Mouse (Mus musculus): ENCODE measurements around the gene Crybb3. TPM values are rescaled to one million over a fixed set of nuclear protein-coding genes. Genes with fewer than 3 reads are reported as not detected.
A peak's percentile ranks its signal among the peaks of the same experiment; 100 is the strongest.

Crybb3 gene
- polyA plus RNA-seq, 1 experiment, result 0.84 TPM

DNA sequence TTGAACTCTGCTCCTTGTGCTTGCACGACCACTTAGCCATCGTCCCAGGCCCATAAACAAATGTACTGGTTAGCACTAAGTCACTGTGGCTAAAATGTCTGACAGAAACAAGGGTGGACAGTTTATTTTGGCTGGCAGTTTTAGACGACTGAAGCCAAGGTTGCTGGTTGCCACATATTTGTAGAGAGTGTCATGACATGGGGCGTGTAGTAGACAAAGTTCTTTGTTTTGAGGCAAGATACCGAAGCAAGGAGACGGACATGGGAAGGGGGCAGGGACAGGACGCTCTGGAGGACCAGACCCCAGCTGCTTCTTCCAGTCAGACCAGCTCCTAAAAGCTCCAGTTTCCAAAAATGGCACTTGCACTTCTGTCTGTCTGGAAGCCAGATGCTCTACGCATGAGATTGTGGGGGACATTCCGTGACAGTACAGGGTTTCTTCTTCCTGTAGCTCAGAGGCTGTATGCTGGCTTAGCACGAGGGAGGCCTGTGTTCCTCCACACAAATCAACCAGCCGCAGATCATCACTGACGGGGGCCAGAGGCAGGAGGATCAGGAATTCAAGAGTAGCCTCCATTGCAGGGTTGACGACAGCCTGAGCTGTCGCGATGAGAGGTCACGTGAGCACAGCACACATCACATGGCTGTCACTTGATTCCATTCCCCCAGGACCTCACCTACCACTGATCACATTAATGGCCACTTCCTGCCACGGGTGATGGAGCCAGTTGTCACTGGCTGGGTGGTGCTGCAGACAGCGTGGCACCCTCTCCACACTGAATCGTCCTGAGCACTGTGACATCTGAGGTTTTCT is 1.2 kb upstream of the Crybb3 start:
- Histone ChIP-seq H3K4me1 (ENCODE audit: control insufficient read depth, insufficient read depth, low read length) (peaks cover 18% of the 10 kb centered on the region), H3K27ac (ENCODE audit: control insufficient read depth, insufficient read depth, low read depth, low read length) (peak overlapping the region; percentile 35; the same call in 1 of the 2 replicates), H3K36me3 (ENCODE audit: control insufficient read depth, insufficient read depth, low read length) (no peaks in the 10 kb centered on the region), H3K4me3 (ENCODE audit: control insufficient read depth, low read depth, low read length) (no peak overlapping the region), H3K27me3 (ENCODE audit: control insufficient read depth, insufficient read depth, low read length) (no peaks in the 10 kb centered on the region)
- TF ChIP-seq POLR2A (IDR thresholded peaks at IDR 0.05; ENCODE audit: control insufficient read depth, low read depth, low read length) (no peak), CTCF (IDR thresholded peaks at IDR 0.05; ENCODE audit: control insufficient read depth, insufficient read depth, insufficient replicate concordance, low read depth, low read length) (no peak)

DNA sequence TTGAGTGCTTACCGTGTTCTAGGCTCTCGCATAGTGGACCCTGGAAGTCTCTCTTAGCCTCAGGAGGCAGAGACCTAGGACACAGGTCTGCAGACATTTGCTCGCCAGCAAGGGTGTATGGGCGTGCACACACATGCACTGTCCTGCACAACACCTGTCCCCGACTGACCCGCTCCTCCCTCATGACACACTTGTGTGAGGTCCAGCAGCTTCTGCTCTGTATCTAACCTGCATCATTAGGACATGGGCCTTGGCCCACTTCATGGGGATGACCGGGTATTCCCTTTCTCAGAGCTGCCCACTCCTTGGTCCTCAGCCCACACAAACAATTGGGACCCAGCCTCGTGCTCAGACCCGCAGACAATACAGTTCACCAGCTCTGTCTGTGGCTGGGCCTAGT is 364 bp downstream of the Crybb3 start:
- TF ChIP-seq CTCF (IDR thresholded peaks at IDR 0.05; ENCODE audit: control insufficient read depth, insufficient read depth, insufficient replicate concordance, low read depth, low read length) (no peak), POLR2A (IDR thresholded peaks at IDR 0.05; ENCODE audit: control insufficient read depth, low read depth, low read length) (no peak)
- Histone ChIP-seq H3K27ac (ENCODE audit: control insufficient read depth, insufficient read depth, low read depth, low read length) (no peak overlapping the region), H3K27me3 (ENCODE audit: control insufficient read depth, insufficient read depth, low read length) (no peaks in the 10 kb centered on the region)

DNA sequence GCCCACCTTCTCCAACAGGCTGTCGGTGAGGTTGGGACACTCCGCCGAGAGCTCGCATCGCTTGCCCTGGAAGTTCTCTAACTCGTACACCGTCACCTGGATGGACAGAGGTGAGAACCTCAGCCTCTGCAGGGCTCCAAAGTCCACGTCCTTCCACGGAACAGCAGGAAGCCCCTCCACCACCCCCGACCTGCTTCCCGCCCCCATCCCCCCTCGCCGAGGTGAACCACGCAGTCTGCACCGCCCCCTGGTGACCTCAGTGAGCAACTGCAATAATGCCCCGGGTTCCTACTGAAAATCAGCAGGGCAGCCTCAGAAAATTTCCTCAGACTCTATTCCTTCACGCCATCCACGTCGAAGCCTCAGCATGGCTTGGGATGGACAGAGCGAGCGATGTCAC is 1.6 kb downstream of the Crybb3 start:
- H3K27ac ChIP-seq (ENCODE audit: control insufficient read depth, insufficient read depth, low read depth, low read length), result no peak overlapping the region

More for the DNA sequence above, 364 bp downstream of the Crybb3 start:
- peaks cover 16% of the 10 kb centered on the region for H3K4me1 ChIP-seq (ENCODE audit: control insufficient read depth, insufficient read depth, low read length)
- no peak overlapping the region for H3K4me3 ChIP-seq (ENCODE audit: control insufficient read depth, low read depth, low read length)
- no peaks in the 10 kb centered on the region for H3K36me3 ChIP-seq (ENCODE audit: control insufficient read depth, insufficient read depth, low read length)

DNA sequence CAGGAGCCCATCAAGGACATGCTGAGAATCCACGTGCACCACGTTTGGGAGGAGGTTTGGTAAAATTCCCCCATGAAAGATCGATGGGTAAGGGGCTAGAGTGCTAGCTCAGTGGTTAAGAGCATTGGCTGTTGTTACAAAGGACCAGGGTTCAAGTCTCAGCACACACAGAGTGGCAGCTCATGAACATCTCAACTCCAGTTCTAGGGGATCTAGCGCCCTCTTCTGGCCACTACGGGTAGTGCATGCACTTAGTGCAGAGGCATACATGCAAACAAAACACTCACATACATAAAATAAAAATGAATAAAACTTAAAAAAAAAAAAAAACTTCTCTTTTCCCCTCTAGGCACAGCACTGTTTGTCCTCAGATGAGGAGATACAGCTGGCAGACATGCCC is 2.7 kb downstream of the Crybb3 start:
- no peaks in the 10 kb centered on the region for H3K36me3 ChIP-seq (ENCODE audit: control insufficient read depth, insufficient read depth, low read length)
- H3K27ac ChIP-seq (ENCODE audit: control insufficient read depth, insufficient read depth, low read depth, low read length), result no peak overlapping the region
- H3K4me1 ChIP-seq (ENCODE audit: control insufficient read depth, insufficient read depth, low read length), result peaks cover 9% of the 10 kb centered on the region
- TF ChIP-seq CTCF (IDR thresholded peaks at IDR 0.05; ENCODE audit: control insufficient read depth, insufficient read depth, insufficient replicate concordance, low read depth, low read length) (peak; percentile 72; the same call in 1 of the 2 replicates), POLR2A (IDR thresholded peaks at IDR 0.05; ENCODE audit: control insufficient read depth, low read depth, low read length) (no peak)
- no peaks in the 10 kb centered on the region for H3K27me3 ChIP-seq (ENCODE audit: control insufficient read depth, insufficient read depth, low read length)
- H3K4me3 ChIP-seq (ENCODE audit: control insufficient read depth, low read depth, low read length), result no peak overlapping the region

More for the DNA sequence above, 1.6 kb downstream of the Crybb3 start:
- Histone ChIP-seq H3K36me3 (ENCODE audit: control insufficient read depth, insufficient read depth, low read length) (no peaks in the 10 kb centered on the region), H3K27me3 (ENCODE audit: control insufficient read depth, insufficient read depth, low read length) (no peaks in the 10 kb centered on the region), H3K4me3 (ENCODE audit: control insufficient read depth, low read depth, low read length) (no peak overlapping the region), H3K4me1 (ENCODE audit: control insufficient read depth, insufficient read depth, low read length) (peaks cover 10% of the 10 kb centered on the region)
- TF ChIP-seq POLR2A (IDR thresholded peaks at IDR 0.05; ENCODE audit: control insufficient read depth, low read depth, low read length) (no peak), CTCF (IDR thresholded peaks at IDR 0.05; ENCODE audit: control insufficient read depth, insufficient read depth, insufficient replicate concordance, low read depth, low read length) (peak; percentile 70; the same call in 1 of the 2 replicates)

DNA sequence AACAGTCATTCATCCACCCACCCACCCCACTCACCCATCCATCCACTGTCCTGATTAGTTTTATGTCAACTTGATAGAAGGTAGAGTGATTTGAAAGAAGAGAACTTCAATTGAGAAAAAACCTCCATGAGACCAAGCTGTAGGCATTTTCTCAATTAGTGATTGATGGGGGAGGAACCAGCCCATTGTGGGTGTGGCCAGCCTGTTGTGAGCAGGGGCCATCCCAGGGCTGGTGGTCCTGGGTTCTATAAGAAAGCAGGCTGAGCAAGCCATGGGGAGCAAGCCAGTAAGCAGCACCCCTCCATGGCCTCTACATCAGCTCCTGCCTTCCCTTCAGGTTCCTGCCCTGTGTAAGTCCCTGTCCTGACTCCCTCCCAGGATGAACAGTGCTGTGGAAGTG is 11.4 kb downstream of the Crybb3 start, which contains the start of gene Crybb2:
Crybb2 (minus strand) TSS at position 101 of the 400 bp plus-strand sequence.
- H3K4me3 ChIP-seq (ENCODE audit: control insufficient read depth, low read depth, low read length), result no peak within 1 kb of the TSS
- H3K27me3 ChIP-seq (ENCODE audit: control insufficient read depth, insufficient read depth, low read length), result no peaks in the 10 kb centered on the region
- H3K36me3 ChIP-seq (ENCODE audit: control insufficient read depth, insufficient read depth, low read length), result no peaks in the 10 kb centered on the region
- no peaks in the 10 kb centered on the region; the same call in 1 of the 2 replicates for H3K4me1 ChIP-seq (ENCODE audit: control insufficient read depth, insufficient read depth, low read length)
- TF ChIP-seq CTCF (IDR thresholded peaks at IDR 0.05; ENCODE audit: control insufficient read depth, insufficient read depth, insufficient replicate concordance, low read depth, low read length) (no peak), POLR2A (IDR thresholded peaks at IDR 0.05; ENCODE audit: control insufficient read depth, low read depth, low read length) (no peak)
- no peak within 1 kb of the TSS for H3K27ac ChIP-seq (ENCODE audit: control insufficient read depth, insufficient read depth, low read depth, low read length)

DNA sequence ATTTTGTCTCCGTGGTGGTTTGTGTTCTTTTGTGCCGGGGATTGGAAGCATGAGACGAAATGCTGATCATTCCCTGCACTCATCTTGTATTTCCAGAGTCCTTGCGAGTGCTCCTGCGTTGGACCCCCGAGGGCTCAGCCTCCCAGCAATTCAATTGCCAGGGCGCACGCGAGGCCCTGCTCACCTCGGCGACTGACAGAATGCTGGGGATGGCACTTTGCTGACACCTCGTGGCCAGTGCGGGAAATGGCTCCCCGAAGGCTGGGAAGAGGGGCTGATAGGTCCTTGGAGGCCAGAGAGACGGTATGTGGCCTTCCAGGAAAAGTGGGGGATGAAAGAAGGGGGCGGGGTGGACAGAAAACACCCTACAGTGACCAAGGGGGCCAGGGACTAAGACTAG is 27.1 kb downstream of the Crybb3 start:
- TF ChIP-seq POLR2A (IDR thresholded peaks at IDR 0.05; ENCODE audit: control insufficient read depth, low read depth, low read length) (no peak), CTCF (IDR thresholded peaks at IDR 0.05; ENCODE audit: control insufficient read depth, insufficient read depth, insufficient replicate concordance, low read depth, low read length) (peak; percentile 92)
- H3K36me3 ChIP-seq (ENCODE audit: control insufficient read depth, insufficient read depth, low read length), result no peaks in the 10 kb centered on the region
- no peaks in the 10 kb centered on the region for H3K4me1 ChIP-seq (ENCODE audit: control insufficient read depth, insufficient read depth, low read length)
- H3K4me3 ChIP-seq (ENCODE audit: control insufficient read depth, low read depth, low read length), result no peak overlapping the region
- no peaks in the 10 kb centered on the region for H3K27me3 ChIP-seq (ENCODE audit: control insufficient read depth, insufficient read depth, low read length)
- H3K27ac ChIP-seq (ENCODE audit: control insufficient read depth, insufficient read depth, low read depth, low read length), result no peak overlapping the region

DNA sequence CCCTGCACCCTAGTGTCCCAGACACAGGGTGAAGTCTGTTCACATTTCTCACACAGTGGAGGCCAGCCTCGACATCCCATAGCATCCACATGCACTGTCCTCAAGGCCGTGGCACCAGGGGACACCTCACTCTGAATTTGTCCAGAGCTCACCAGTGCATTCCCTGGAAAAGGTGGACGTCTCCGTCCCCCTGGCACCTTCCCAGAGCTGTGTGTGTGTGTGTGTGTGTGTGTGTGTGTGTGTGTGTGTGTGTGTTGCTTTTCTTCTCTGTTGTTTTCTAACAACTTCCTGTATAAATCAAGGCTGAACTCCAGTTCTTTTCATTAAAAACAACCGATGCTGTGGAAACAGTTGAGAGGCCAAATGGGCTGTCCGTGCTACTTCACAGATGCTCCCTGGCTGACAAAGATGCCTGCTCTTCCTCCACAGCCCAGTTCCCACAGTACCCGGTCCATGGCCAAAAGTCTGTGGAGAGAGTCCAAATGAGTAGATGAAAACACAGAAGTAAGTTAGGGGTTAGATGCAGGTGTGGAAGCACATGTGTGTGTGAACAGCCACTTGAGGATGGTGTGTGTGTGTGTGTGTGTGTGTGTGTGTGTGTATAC is 30.7 kb downstream of the Crybb3 start:
- no peak for TF ChIP-seq CTCF (IDR thresholded peaks at IDR 0.05; ENCODE audit: control insufficient read depth, insufficient read depth, insufficient replicate concordance, low read depth, low read length)
- no peak for TF ChIP-seq POLR2A (IDR thresholded peaks at IDR 0.05; ENCODE audit: control insufficient read depth, low read depth, low read length)
- no peaks in the 10 kb centered on the region for H3K4me1 ChIP-seq (ENCODE audit: control insufficient read depth, insufficient read depth, low read length)

More for the DNA sequence above, 30.7 kb downstream of the Crybb3 start:
- H3K4me3 ChIP-seq (ENCODE audit: control insufficient read depth, low read depth, low read length), result no peak overlapping the region
- H3K27me3 ChIP-seq (ENCODE audit: control insufficient read depth, insufficient read depth, low read length), result no peaks in the 10 kb centered on the region
- no peaks in the 10 kb centered on the region for H3K36me3 ChIP-seq (ENCODE audit: control insufficient read depth, insufficient read depth, low read length)
- H3K27ac ChIP-seq (ENCODE audit: control insufficient read depth, insufficient read depth, low read depth, low read length), result no peak overlapping the region
